Mouse (Mus musculus): ENCODE measurements around the gene Hyal1.

Gene Hyal1

DNA sequence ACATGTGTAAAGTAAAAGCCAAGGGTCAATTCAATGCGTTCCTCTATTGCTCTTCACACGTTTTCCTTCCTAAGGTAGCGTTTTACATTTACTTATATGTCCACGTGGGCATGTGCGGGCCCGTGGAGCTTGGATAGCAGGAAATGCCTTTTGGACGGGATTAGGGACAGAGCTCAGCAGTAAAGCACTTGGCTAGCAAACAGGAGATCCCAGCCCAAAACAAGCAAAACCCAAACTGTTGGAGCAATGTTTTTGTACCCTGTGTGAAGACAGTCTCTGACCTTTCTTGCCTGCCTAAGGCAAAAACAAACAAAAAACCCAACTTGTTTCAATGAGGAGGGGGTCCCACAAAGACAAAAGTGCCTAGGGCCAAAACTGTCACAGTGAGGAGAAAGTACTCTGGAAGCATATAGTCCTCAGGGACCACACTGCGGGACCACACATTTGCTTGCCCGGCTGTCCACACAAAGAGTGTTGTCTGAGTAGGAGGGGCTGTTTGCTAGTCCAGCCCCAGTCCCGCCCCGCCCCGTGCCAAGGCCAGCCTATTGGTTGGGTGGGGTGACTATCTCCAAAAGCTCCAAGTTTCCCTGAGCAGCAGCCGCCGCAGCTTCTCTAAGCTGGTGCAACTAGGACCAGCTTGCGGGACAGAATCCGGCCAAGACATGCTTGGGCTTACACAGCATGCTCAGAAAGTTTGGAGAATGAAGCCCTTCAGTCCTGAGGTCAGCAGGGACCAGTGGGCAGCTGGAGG lies at the start of gene Hyal1:
Gene Hyal1, plus strand, starts transcription at position 571 of the 751 bp plus-strand sequence.
- DNase-seq (ENCODE audit: low spot score): peak; percentile 73

DNA sequence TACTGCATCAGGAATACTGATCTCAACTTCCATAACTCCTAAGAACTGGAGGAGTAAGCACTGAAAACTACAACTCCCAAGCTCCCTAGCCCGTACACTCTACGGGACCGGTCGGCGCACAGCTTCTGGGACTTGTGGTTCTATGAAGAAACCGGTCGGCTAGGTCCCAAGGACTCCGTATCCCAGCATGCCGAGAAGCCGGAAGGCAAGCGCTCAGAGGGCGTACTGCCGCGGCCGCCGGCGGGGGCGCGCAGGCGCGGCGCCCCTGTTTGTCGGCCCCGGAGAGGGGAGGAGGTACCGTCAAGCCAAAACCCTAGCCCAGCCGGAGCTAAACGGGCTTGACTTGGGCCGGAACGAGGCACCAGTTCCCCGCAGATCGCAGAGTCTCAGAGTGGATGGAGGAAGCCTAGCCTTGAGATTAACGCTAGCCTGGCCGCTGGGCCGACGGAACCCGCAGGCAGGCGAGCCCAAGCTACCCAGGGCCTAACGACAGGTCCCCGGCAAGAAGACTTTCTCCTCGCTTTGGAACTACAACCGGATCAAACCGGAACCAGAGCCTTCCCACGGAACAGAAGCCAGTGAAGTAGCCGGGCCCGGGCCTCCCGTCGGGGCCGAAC lies 42.8 kb upstream of the Hyal1 start, which contains the start of gene Tmem115:
Gene Tmem115, plus strand, starts transcription at position 155 of the 617 bp plus-strand sequence.
- peak; percentile 78 for DNase-seq (ENCODE audit: low spot score)

DNA sequence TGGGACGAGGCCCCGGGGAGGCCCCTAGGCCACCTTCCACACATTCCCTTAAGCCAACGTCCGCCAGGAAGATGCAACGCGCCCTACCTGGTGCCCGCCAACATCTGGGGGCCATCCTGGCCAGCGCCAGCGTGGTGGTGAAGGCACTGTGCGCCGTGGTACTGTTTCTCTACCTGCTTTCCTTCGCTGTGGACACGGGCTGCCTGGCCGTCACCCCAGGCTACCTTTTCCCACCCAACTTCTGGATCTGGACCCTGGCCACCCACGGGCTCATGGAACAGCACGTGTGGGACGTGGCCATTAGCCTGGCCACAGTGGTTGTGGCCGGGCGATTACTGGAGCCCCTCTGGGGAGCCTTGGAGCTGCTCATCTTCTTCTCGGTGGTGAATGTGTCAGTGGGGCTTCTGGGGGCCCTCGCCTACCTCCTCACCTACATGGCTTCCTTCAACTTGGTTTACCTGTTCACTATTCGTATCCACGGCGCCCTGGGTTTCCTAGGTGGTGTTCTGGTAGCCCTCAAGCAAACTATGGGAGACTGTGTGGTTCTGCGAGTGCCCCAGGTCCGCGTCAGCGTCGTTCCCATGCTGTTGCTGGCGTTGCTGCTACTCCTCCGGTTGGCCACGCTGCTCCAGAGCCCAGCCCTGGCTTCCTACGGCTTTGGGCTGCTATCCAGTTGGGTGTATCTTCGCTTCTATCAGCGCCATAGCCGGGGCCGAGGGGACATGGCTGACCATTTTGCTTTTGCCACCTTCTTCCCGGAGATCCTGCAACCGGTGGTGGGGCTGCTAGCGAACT lies 42.1 kb upstream of the Hyal1 start:
- no peak for DNase-seq (ENCODE audit: low spot score)

GRCm38 (mm10) chr9:107538231-107538630 lies 38.5 kb upstream of the Hyal1 start:
- no peak for DNase-seq (ENCODE audit: low spot score)

DNA sequence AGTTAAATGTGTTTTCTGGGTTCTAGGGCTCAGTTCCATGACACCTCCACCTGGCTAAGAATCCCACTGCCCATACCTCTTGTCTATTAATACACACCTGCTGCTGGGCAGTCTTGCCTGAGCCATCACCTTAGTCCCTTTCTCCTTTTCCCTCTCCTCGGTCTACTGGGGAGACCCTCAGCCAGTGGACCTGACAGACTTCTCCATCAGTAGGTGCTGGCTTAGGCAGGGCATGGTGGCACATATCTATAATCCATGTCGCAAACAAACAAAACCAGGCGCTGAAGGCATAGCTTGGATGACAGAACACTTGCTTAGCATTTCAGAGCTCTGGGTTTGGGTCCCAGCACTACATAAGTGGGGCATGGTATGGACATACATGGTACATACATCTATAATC lies 38.0 kb upstream of the Hyal1 start:
- no peak for DNase-seq (ENCODE audit: low spot score)

DNA sequence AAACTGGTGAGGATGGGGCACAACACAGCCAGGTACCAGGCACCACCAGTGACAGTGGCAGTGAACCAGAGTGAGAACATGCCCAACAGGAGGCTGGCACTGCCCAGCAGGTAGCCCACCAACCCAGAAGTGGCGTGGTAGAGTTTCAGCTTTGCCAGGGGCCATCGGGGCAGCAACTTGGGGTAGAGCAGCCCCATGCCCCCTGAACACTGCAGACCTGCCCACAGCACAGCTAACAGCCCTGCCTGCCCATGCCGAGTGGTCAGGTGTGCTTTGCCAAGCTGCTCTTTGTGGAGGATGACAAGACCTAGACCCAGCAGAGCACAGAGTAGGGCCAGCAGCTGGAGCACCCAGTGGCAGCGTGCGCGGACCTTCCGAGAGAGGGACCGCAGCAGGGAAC lies 36.8 kb upstream of the Hyal1 start:
- no peak for DNase-seq (ENCODE audit: low spot score)

- DNase-seq (ENCODE audit: low spot score): no peak
Measured at GRCm38 (mm10) chr9:107540420-107540819, 36.3 kb upstream of the Hyal1 start.

DNA sequence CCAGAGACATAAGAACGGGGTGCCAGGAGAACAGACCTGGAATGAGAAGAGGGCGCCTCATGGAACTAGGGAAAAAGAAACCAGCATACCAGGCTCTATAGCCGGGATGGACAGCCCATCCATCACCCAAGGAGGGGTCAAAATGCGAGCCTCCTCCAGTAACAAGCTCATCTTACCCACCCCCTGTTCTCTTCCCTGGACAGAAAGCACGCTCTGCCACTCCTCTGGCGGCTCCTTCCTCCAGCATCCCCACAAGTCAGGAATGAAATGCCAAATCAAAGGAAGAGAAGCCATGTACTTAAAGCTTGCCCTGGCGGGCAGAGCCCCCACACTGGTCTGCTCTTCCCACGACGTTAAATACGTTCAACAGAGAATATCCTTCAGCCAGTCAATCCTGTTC lies 35.7 kb upstream of the Hyal1 start:
- DNase-seq (ENCODE audit: low spot score): no peak

DNA sequence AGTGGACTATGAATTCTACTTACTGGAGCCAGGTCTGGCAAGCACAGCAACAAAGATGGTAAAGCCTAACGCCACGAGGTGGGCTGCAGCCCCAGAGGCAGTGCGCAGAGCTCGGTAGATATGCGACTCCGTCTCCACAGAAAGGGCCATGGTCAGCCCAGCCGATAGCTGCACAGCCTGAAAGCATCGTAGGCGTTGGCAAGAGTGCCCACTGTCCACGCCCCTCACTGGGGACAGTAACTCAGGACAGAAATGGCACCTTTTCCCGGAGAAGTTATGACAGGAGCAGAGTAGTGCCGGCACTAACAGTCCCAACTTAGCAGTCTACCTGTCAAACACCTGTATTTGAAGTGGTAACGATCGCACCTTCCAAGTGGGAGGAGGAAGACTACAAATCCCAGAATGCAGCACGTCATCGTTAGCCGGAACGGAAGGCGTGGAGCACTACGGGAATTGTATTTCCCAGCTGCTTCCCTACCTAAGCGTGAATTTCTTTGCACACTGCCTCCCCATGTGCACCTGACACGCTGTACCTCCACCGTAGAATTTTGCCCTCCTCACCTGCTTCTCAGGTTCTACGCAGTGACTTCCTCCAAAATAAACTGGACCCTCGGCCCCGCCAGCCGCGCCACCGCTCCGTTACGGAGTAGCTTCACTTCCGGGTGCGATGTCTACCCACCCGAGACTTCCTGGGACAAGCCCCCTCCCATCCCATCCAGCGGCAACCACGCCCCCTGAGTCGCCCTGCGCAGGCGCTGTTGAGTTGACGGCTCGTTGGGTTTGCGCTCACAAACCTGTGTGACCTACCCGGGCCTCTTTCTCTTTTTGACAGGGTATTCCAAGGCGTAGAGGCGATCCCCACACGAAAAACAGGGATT lies 35.0 kb upstream of the Hyal1 start, which contains the start of the genes Cyb561d2 and Nprl2:
Gene Cyb561d2, minus strand, starts transcription at position 720 of the 878 bp plus-strand sequence.
Gene Nprl2, plus strand, starts transcription at position 753 of the 878 bp plus-strand sequence.
- DNase-seq (ENCODE audit: low spot score): peak; percentile 86

GRCm38 (mm10) chr9:107542352-107542686 lies 34.4 kb upstream of the Hyal1 start:
- DNase-seq (ENCODE audit: low spot score): no peak

DNA sequence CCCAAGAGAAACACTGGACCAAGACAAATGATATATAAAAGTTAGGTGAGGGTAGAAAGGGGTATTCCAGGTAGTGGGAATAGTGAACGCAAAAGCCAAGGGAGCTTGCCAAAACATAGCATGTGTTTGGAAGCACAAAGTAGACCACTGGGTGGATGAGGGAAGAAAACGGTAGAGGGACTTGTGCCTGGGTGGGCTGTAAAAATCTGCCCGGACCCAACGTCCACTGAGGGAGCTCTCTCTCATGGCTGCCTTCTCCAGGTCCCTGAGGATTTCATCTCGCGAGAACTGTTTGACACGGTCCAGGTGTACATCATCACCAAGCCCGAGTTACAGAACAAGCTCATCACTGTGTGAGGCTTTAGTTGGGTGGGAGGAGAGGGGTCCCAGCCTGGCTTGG lies 34.0 kb upstream of the Hyal1 start:
- no peak for DNase-seq (ENCODE audit: low spot score)

DNA sequence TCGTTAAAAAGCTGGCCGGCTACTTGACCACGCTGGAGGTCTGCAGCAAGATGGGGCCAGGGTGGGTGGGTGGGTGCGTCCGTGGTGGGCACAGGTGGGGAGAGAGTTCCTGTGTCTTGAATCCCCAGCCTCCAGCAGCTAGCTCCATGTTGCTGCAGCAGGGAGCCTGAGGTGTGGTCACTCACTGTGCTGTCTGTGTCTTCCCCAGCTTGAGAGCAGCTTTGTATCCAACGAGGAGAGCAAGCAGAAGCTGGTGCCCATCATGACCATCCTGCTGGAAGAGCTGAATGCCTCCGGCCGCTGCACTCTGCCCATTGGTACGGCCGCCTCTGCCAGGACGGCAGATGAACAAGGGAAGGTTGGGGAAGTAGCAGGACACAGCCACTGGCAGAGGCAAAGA lies 33.4 kb upstream of the Hyal1 start:
- no peak for DNase-seq (ENCODE audit: low spot score)

DNA sequence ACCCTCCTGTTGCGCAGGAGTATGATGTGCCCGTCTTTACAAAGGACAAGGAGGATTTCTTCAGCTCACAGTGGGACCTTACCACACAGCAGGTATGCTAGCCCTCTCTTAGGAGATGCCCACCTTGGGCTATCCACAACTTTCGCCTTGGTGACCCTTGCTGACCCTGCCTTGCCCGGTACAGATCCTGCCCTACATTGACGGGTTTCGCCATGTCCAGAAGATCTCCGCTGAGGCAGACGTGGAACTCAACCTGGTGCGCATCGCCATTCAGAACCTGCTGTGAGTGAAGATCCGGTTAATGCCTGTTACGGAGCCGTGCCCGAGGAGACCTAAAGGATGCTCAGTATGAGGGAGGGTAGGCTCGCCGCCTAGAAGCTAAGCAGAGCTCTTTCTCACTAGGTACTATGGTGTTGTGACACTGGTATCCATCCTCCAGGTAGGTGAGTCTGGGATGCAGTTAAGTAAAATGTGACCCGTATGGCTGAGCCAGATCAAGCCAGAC lies 32.5 kb upstream of the Hyal1 start:
- no peak for DNase-seq (ENCODE audit: low spot score)

DNA sequence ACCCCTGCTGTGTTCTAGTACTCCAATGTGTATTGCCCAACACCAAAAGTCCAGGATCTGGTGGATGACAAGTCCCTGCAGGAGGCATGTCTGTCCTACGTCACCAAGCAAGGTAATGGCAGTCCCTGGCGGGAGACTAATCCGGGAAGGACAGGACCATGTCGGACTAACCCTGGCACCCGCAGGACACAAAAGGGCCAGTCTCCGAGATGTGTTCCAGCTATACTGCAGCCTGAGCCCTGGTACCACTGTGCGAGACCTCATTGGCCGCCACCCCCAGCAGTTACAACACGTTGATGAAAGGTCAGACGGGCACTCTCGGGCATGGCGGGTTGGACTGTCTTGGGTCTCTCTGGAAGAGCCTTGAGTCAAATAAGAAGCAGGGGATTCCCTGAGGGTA lies 32.0 kb upstream of the Hyal1 start:
- no peak for DNase-seq (ENCODE audit: low spot score)

GRCm38 (mm10) chr9:107545199-107545598 lies 31.5 kb upstream of the Hyal1 start:
- DNase-seq (ENCODE audit: low spot score): no peak

DNA sequence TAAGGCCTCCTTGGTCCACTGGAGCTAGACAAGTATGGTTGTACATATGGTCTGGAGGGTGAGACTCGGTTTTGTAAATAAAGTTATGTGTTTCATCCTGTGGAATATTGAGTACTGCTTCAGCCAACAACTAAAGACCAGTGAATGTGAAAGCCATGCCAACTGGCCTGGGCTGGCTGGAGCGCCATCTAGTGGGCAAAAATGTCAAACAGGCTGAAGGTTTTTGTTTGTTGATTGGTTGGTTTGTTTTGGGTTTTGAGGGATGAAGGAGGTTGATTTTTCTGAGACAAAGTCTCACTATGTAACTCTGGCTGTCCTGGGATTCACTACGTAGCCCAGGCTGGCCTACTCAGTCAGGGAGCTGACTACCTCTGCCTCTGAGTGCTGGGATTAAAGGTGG lies 31.1 kb upstream of the Hyal1 start:
- DNase-seq (ENCODE audit: low spot score): peak; percentile 76

DNA sequence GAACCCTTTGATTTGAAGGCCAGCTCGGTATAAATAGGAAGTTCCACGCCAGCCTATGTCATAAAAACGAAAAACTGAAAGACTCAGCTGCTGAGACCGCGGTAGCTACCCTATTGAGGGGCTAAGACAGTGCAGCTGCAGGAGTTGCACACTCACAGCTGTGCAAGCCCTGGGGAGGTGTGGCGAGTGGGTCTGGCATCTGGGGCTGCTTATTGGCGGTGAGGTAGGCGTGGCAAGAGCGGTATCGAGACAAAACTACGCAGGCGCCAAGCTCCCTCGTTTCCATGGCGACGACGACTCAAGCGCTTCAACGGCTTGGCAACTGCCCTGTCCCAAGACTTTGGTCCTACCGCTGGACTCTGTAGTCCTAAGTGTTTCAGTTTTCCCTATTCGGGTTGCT lies 29.7 kb upstream of the Hyal1 start, which contains the start of gene Zmynd10:
Gene Zmynd10, plus strand, starts transcription at position 273 of the 400 bp plus-strand sequence.
- DNase-seq (ENCODE audit: low spot score): peak; percentile 85

GRCm38 (mm10) chr9:107547957-107548356 lies 28.8 kb upstream of the Hyal1 start:
- no peak for DNase-seq (ENCODE audit: low spot score)

DNA sequence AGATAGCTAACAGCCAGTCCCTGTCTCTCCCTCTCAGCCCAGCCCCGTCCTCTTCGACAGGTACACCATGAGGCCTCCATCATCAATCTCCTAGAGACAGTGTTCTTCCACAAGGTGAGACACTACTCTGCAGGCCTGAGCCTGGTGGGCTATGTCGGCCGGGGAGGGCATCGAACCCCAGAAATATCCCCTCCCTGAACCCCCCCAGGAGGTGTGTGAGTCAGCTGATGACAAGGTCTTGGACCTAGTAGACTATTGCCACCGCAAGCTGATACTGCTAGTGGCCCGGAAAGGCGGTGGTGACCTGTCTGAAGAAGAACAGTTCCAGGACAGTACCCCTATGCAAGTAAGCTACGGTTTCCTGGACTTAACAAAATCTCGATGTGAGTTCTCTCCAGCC lies 27.9 kb upstream of the Hyal1 start:
- DNase-seq (ENCODE audit: low spot score): no peak

DNA sequence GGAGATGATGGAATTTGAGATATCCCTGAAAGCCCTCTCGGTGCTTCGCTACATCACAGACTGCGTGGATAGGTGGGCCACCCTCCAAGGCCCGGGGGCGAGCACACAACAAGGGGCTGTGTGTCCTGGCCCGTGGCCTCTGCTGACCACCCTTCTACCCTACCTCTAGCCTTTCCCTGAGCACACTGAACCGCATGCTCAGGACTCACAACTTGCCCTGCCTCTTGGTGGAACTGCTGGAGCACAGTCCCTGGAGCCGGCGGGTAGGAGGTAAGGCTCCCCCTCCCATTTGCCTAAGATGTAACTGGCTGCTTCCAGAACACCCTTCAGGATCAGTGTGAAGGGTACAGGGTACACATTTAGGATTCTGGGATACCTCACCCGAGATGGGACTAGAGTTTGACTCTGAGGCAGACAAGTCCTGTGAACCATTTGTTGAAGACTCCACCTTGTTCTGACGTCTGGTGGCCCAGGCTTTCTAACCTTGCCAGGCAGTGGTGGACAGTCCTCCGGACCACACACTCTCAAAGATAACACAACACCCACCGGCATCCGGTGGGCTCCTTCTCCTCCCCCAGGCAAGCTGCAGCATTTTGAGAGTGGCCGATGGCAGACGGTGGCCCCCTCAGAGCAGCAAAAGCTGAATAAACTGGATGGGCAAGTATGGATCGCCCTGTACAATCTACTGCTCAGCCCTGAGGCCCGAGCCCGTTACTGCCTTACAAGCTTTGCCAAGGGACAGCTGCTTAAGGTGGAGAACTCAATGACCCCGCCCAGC lies 27.2 kb upstream of the Hyal1 start:
- no peak for DNase-seq (ENCODE audit: low spot score)

Data from ovary, postnatal 14 days (tissue).